Comparison of ENCODE assay signal across 8 mouse cellular contexts in genomic region chr10:56377097-56377965, GRCm38 (mm10). TPM values are rescaled to one million over a fixed set of nuclear protein-coding genes. Genes with fewer than 3 reads are reported as not detected.
DNase-seq lines count a peak whose midpoint lies in the region; ATAC-seq and TF ChIP-seq lines count a peak whose summit lies in the region.

Gene Gja1, plus strand, starts transcription at chr10:56377330.

- WGBS in forebrain, embryonic 14.5 days = under 1% methylated on average over 23 of the region's 23 CpGs
- WGBS in lung, postnatal 0 days = under 1% methylated on average over 23 of the region's 23 CpGs

- H3K9ac ChIP-seq in ES-Bruce4 (ENCODE audit: low read depth, poor library complexity, severe bottlenecking) = peak within 1 kb of the TSS; percentile 97
- H3K9ac ChIP-seq in forebrain, embryonic 14.5 days (ENCODE audit: low read length) = peak within 1 kb of the TSS; percentile 76
- peak within 1 kb of the TSS; percentile 57 for H3K9ac ChIP-seq in lung, postnatal 0 days (replicated peaks; ENCODE audit: low read depth)

- peak; percentile 27; the same call in 1 of the 2 replicates for ATAC-seq in forebrain, embryonic 14.5 days
- peak; percentile 70 to 76 for ATAC-seq in hematopoietic stem cell, adult 5-6 weeks (replicated peaks in 1 of 2; ENCODE audit: insufficient read depth in 1 of 2, low FRiP score in 2 of 2, low TSS enrichment in 1 of 2, low read depth in 1 of 2, poor library complexity in 2 of 2, severe bottlenecking in 2 of 2)
- ATAC-seq in lung, postnatal 0 days = peak; percentile 64
- no peak for ATAC-seq in monocyte, adult 5-6 weeks (replicated peaks; ENCODE audit: insufficient number of reproducible peaks, low FRiP score, low TSS enrichment, poor library complexity, severe bottlenecking)

- no peak for TF ChIP-seq EP300 in ES-Bruce4 (IDR thresholded peaks at IDR 0.05; ENCODE audit: insufficient read depth, low read depth, low read length)
- no peak for TF ChIP-seq EP300 in lung, postnatal 0 days (IDR thresholded peaks at IDR 0.05)

- peaks cover 8% of the 10 kb centered on the region for H3K36me3 ChIP-seq in ES-Bruce4 (ENCODE audit: control insufficient read depth, insufficient read depth, low read length, poor library complexity, severe bottlenecking)
- H3K36me3 ChIP-seq in forebrain, embryonic 14.5 days (ENCODE audit: control insufficient read depth, insufficient read depth, low read length) = no peaks in the 10 kb centered on the region
- H3K36me3 ChIP-seq in lung, postnatal 0 days (ENCODE audit: insufficient read depth, low read length) = no peaks in the 10 kb centered on the region

- no peaks in the 10 kb centered on the region for H3K27me3 ChIP-seq in ES-Bruce4 (ENCODE audit: control insufficient read depth, insufficient read depth, low read length, poor library complexity, severe bottlenecking)
- H3K27me3 ChIP-seq in forebrain, embryonic 14.5 days (replicated peaks; ENCODE audit: control insufficient read depth, insufficient read depth, low read length) = 0 out of 2 replicates have a peak, but pooled peaks cover 4% of the 10 kb centered on the region
- H3K27me3 ChIP-seq in lung, postnatal 0 days (replicated peaks; ENCODE audit: insufficient read depth, low read length) = no peaks in the 10 kb centered on the region

- H3K27ac ChIP-seq in ES-Bruce4 (ENCODE audit: insufficient read depth, low read length) = peak within 1 kb of the TSS; percentile 91
- H3K27ac ChIP-seq in forebrain, embryonic 14.5 days (ENCODE audit: low read depth, low read length) = peak within 1 kb of the TSS; percentile 66
- peak within 1 kb of the TSS; percentile 88 for H3K27ac ChIP-seq in lung, postnatal 0 days (ENCODE audit: low read length)

- no peaks in the 10 kb centered on the region for H3K4me1 ChIP-seq in ES-Bruce4 (ENCODE audit: control insufficient read depth, insufficient read depth, low read length)
- H3K4me1 ChIP-seq in forebrain, embryonic 14.5 days (ENCODE audit: control insufficient read depth, insufficient read depth, low read length) = peaks cover 2% of the 10 kb centered on the region; the same call in 1 of the 2 replicates
- no peaks in the 10 kb centered on the region for H3K4me1 ChIP-seq in lung, postnatal 0 days (ENCODE audit: insufficient read depth, low read depth, low read length)

- peak; percentile 35 for TF ChIP-seq POLR2A in ES-Bruce4 (IDR thresholded peaks at IDR 0.05; ENCODE audit: insufficient read depth, low read length)

- peak within 1 kb of the TSS; percentile 98 for H3K4me3 ChIP-seq in ES-Bruce4 (ENCODE audit: low read depth, low read length)
- H3K4me3 ChIP-seq in forebrain, embryonic 14.5 days (ENCODE audit: low read depth, low read length) = peak within 1 kb of the TSS; percentile 55
- H3K4me3 ChIP-seq in lung, postnatal 0 days (ENCODE audit: low read depth, low read length) = peak within 1 kb of the TSS; percentile 54

- peak within 1 kb of the TSS; percentile 85 for H3K4me2 ChIP-seq in forebrain, embryonic 14.5 days (ENCODE audit: low read length)
- peak within 1 kb of the TSS; percentile 74 for H3K4me2 ChIP-seq in lung, postnatal 0 days (replicated peaks; ENCODE audit: low read depth, low read length)

- TF ChIP-seq CTCF in ES-Bruce4 (IDR thresholded peaks at IDR 0.05; ENCODE audit: low read depth, low read length) = no peak
- no peak for TF ChIP-seq CTCF in lung, postnatal 0 days (IDR thresholded peaks at IDR 0.05)

- peak; percentile 73 to 78 for DNase-seq in adrenal gland, postnatal 36 days
- DNase-seq in forebrain, embryonic 14.5 days (ENCODE audit: low spot score) = peak; percentile 54
- peak; percentile 13 to 38 for DNase-seq in layer of hippocampus, adult 8-10 months (ENCODE audit: low spot score in 2 of 2)
- peak; percentile 90 for DNase-seq in lung, postnatal 0 days (ENCODE audit: low spot score)
- DNase-seq in ovary, postnatal 36 days (ENCODE audit: low spot score) = peak; percentile 71

- no peaks in the 10 kb centered on the region for H3K9me3 ChIP-seq in ES-Bruce4 (replicated peaks; ENCODE audit: control insufficient read depth, insufficient read depth, low read length, poor library complexity, severe bottlenecking)
- H3K9me3 ChIP-seq in forebrain, embryonic 14.5 days (replicated peaks; ENCODE audit: control insufficient read depth, low read length) = no peaks in the 10 kb centered on the region
- no peaks in the 10 kb centered on the region for H3K9me3 ChIP-seq in lung, postnatal 0 days (ENCODE audit: low read length)

RNA-seq across cellular contexts. Expression of gene Gja1, which starts in this region (rescaled TPM):
- 300 and 311 TPM in 2 replicates for polyA plus RNA-seq in ES-Bruce4 (2011; ENCODE audit: insufficient read depth, insufficient read length, low read depth, missing spikeins)
- 100 to 1,000 TPM; 161 to 356 TPM for total RNA-seq in adrenal gland, postnatal 36 days (2021)
- 111 and 138 TPM in 2 replicates for polyA plus RNA-seq in forebrain, embryonic 14.5 days (2014; fragmentation: Nextera tagmentation; extraction: Ambion mirVana)
- total RNA-seq in hematopoietic stem cell, adult 5-6 weeks (2017) = 5.1 and 10.8 TPM in 2 replicates
- total RNA-seq in layer of hippocampus, adult 8-10 months (2022) = 100 to 1,000 TPM; 241 to 286 (median 265) TPM
- 142 and 218 TPM in 2 replicates for polyA plus RNA-seq in lung, postnatal 0 days (2015; fragmentation: Nextera tagmentation; extraction: Ambion mirVana)
- total RNA-seq in monocyte, adult 5-6 weeks (2017) = not detected in 3 replicates

Comparison
In these comparisons a context has a peak if more than half of its experiments do, and no peak if none do; other contexts are left out.
1. RNA of gene Gja1 (total RNA-seq): 161 to 356 TPM in adrenal gland, postnatal 36 days and 241 to 286 TPM in layer of hippocampus, adult 8-10 months; 5.1 to 10.8 TPM in hematopoietic stem cell, adult 5-6 weeks and not detected in monocyte, adult 5-6 weeks; every median in the first group is over 10 times any median in the second.
2. DNase-seq: peak in every context shown above with its lines; median percentile 90 in lung, postnatal 0 days; 76 in adrenal gland, postnatal 36 days; 71 in ovary, postnatal 36 days; 54 in forebrain, embryonic 14.5 days; 26 in layer of hippocampus, adult 8-10 months.
3. Peak in every context shown above with its lines, with median percentiles within 50 percentile points of each other: H3K27ac ChIP-seq, H3K4me3 ChIP-seq and H3K9ac ChIP-seq.